Mouse (Mus musculus): ENCODE measurements around the gene Rtn4.

Rtn4 gene

DNA sequence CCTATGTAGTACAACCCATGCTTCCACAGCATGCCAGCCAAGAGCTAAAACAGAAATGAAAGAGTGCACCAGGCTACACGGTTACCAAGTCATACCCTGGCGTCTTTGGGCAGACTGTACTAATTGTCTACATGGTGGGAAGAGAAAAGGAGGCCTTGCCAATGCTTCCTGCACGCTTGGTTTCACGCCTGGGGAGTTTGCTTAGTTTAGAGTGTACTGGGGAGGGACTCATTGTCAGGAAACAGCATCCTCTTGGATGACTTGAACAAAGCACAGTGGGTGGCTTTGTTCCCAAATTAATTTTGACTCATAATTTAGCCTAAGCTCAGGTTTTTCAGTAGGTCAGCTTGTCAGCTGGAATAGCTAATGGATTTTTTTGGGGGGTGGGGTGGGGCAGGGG is 72.3 kb downstream of the Rtn4 start:
- DNase-seq (ENCODE audit: low spot score) = no peak

DNA sequence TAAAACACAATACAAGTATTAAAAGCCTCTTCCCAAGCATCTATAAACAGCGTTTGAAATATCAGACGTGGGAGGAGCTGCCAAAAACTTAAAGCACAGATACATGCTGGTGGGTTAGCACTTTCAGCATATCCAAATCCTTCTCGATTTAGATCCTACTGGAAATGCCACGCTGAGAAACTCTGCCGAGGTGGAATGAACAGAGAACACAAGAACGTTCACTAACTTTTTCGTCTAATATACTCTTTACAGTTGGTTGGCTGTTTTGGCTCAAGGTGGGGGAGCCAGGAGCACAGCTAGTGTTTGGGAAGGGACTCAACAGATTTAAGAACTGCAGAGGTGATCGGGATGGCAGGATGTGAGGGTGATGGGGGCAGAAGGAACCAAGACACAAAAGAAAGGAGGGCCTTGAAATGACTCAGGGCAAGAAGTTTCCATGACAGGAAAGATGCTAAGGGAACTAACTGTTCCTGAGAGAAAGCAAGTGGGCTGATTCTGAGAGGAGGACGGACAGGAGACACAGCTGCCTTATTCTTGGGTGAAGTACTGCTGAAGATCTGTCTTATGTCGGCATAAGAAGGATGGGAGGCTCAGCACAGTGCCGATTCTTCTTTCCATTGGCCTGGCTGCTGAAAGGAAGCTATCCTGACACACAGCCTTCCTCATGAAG is 73.7 kb downstream of the Rtn4 start:
- no peak for DNase-seq (ENCODE audit: low spot score)

DNA sequence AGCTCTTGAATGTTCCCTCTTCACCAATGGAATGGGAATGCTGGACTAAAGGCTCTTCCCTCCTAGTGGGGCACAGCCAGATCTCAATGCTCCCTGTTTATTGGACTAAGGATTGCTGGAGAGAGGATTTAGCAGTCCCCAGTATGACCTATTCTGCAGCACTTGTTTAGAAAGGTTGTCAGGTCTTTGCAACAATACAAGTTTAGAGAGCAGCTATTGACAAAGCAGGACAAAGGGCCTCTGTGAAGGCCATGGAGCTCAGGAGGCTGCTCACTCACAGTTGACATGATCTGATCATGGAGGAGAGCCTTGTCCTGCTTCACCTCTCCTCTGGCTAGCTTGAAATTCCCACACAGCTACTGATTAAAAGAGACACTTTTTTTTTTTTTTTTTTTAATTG is 75.8 kb downstream of the Rtn4 start:
- DNase-seq (ENCODE audit: low spot score) = no peak

DNA sequence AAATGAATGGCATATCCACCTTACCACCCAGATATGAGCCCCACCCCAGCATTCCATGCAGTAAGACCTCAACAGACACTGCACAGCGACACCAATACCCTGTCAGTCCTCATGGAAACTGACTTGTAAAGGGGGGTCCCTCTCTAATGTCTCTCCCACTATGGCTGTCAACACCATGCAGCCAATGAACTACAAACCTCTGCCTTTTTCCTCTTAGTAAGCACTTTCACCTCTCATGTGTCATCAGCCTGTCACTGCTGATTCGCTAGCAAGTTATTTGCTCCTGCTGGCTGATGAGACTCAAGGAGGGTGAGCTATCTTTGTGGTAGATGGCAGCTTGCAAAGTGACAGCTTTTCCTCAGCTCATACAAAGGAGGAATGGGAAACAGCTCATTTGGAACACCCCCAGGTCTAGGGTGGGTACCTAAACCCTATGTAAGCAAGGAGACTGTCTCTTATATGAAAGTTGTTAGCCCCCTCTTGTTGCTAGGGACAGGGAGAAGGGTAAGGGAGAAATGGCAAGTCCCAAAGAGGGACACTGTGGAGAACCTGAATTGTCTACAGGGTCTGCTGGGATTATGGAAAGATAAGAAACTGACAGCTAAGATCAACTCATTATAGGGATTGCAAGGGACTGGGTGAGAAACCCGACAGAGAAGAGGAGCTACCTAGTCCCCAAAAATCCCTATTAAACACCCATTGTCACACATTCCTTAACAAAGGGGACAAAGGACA is 78.1 kb downstream of the Rtn4 start:
- no peak for DNase-seq (ENCODE audit: low spot score)

DNA sequence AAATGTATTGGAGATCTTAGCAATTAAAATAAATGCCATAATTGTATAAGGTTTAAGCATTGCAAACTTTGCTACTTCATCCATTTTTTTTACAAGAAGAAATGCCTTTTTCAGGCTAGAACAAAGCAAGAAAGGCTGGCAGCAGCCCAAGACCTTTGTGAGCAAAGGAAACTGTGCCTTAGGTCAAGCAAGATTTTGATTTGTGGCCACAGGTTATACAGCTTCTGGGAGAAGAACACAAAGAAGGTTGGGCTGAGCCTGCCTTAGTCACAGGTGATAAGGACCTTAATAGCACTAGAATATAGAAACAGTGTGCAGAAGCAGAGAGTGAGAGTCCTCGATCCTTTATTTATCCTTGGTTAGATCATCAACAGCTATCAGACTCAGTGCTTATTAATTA is 79.5 kb downstream of the Rtn4 start:
- DNase-seq (ENCODE audit: low spot score) = no peak

DNA sequence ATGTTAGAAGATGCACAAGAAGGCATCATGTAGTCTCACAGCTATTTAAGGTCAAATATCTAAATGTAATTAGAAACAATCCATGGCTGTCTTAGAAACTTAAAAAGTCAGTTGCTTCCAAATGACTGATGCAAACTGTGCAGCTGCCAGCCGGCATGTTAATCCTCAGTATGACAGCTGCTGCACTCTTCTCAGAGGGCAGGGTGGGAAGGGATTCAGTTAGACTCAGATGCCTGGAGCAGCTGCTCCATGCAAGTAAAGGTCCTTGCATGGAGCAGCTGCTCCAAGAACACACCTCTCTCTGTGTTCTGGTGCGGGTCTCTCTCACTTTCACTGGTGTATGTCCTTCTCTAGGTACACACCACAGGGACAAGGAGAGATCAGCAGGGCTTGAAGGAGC is 81.5 kb downstream of the Rtn4 start:
- DNase-seq (ENCODE audit: low spot score) = no peak

DNA sequence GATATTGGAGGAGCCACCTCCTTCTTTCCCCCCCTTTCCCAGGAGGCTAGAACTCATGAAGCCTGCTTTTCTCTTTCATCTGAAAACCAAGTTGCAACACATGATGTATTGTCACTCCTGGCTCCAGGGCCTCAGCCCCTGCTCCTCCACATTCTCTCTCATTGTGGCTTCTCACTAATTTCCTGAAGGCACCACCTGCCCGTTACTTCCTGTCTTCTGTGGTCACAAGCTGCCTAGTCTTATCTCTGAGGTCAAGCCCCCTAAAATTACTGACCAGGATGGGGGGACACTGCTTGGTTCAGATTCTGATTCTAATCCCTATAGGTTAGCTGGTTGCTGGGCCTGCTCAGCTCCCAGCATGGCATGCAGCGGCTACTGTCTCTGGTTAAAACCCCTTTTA is 82.0 kb downstream of the Rtn4 start:
- DNase-seq (ENCODE audit: low spot score) = no peak

DNA sequence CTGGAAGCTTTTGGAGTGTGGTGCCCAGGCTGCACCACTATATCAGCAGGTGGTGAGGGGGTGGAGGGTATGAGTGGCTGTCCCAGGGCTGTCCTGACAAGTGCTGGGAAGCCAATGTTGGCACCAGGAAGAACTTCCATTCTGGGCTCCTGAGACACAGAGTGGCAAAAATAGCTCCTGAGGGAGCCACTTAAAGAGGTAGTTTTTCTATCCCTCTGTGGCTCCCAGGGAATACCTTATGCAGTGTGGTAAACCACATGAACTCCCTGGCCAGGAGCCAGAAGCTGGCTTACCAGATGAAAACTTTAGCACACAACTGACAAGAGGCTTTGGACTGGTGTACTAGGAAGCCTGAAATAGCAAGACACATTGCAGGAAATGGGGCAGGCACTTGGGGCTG is 85.2 kb downstream of the Rtn4 start:
- DNase-seq (ENCODE audit: low spot score) = no peak

DNA sequence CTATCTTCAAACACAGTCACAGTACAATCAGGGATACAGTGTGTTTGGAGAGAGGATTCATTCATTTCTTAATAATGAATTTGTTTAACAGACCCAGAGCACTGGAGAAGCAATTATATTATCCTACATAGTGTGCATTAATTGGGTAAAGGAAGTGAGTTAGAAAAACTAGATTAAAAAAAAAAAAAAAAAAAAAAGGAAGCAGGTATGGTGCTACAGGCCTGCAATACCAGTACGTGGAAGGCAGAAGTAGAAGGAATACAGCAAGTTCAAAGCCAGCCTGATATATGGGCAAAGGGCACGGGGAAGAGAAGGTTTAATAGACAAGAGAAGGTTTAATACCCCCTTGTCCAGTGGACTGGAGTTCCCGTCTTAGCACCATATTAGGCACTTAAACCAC is 86.2 kb downstream of the Rtn4 start:
- DNase-seq (ENCODE audit: low spot score) = no peak

DNA sequence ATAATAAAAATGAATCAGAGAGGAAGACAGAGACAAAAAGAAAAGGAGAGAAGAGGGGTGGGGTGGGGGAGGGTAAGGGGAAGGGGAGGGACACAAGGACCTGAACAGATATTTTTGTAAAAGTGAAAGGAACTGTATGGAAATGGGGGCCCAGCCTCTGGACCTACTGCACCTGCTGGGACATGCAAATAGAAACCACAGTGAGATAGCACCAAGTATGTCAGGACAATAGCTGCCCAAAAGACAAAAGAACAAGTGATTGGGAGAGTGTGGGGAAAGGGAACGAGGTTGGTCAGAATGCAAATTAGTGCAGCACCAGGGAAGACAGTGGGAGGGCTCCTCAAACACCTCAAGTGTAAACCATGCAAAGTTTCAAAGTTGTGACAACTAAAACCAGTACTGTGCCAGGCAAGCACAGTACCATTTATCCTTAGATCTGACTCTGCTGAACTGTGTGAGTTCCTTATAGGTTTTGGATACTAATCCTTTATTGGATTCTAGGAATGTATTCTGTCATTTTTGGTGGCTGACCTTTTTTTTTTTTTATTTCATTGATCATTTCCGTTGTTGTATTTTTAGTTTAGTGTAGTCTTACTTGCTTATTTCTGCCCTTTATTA is 86.8 kb downstream of the Rtn4 start:
- DNase-seq (ENCODE audit: low spot score) = no peak

DNA sequence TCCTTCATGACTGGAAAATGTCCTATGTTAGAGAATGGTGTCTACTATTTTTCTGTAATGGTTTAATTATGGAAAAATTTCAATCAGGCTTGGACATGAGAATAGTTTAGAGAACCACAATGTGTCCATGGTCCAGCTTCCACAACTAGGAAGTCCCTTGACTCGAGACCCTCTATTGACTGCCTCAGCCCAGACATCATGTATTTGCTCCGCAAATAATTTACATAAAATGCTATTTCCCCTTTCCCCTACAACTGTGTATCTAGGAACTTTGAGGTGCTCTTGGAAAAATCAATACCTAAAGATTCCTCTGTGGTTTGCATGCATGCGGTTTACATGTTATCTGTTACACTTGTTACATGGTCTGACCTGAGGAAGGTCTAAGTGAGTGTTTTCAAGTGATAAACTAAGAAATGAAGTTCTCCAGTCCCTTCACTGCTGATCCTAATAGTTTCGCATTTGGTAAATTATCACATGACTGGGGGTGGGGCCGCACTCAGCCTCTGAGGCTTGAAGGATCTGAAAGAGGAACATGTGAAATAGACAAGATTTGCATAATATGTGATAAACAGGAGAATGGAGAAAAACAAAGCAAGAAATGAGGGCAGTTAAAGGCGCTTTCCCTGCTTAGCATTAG is 94.0 kb downstream of the Rtn4 start:
- no peak for DNase-seq (ENCODE audit: low spot score)

DNA sequence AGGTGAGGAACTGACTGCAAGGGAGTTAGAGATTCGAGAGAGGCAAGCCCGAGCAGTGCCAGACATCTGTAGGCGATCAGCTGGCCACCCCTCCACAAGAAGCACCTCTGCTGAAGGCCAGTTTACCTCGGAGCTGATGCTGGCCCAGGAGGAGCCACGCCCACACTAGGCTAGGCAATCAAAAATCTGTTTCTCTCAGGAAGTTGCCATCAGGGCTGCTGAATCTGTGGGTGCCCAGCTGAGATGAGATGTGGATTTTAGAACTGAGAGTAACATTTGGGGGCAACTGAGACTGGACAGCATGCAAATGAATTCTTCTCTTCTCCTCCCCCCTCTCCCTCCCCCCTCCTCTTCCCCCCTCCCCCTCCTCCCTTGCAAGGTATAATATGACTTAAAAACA is 94.7 kb downstream of the Rtn4 start:
- DNase-seq (ENCODE audit: low spot score) = no peak

DNA sequence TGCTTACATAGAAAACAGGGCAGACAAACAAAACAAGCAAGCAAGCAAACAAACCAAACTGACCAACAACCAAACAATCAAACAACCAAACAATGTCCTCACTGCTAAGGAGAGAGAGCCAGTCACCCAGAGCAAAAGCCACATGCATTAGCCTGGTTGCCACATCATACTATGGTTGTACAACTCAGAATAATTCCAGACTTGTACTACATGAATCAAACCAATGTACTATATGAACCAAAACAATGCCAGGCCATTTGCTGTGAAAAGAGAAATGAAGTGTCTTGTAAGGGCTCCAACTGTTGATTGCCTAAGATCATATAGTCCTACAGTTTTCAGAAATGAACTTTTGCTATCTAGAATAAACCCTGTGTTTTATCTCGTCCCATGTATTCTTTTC is 95.8 kb downstream of the Rtn4 start:
- DNase-seq (ENCODE audit: low spot score) = no peak

DNA sequence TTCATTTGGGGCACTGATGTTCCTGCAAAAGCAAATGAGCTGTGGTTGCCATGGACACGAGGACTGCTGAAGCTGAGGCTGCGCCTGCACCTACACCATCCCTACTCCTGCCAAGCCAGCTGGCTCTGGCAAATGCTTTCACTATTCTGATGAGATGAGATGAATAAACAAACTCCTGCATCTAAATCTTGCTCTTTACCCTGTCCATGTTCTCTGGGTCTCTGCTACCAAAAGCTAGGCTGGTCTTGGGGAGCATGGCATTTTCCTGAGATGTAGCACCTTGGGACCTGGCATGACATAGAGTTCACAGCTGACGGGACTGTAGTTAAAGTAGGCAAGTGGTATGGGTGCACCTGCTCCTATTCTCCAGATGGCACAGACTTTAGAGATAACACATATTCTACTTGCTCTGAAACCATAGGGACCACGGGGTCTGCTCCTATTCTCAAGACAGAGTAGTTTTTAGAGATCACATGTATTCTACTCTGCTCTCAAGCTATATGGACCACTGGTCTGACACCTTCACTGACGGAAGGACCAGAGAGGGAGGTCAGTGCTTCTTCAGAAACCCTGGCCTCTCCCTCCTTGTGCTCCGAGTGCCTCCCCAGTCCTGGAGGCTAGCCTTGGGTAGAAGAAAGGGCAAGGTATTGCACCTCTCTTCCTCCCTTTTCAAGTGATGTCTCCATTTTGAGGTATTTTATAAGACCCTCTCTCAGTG is 96.3 kb downstream of the Rtn4 start:
- DNase-seq (ENCODE audit: low spot score) = no peak

DNA sequence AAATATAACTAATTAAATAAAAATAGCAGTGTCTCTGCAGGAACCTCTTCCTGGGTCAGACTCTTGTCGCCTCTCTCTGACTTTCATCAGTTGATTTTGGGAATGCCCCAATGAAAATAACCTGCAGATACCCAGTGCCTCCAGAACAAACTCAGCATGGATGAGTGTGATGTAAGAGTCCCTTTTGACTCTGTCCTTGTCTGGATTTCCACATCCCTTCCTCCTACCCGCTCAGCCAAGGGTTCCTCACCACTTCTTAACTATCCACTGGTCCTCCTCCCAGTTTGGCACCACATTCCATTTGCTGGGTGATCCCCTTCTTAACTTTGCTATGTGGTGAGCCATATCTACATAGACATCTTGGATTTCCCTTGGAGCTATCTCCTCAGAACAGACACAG is 98.0 kb downstream of the Rtn4 start:
- DNase-seq (ENCODE audit: low spot score) = no peak

All from urinary bladder, postnatal 10 days (tissue).